Mouse (Mus musculus): ENCODE results near the gene 4921511C20Rik. TPM values are rescaled to one million over a fixed set of nuclear protein-coding genes. Genes with fewer than 3 reads are reported as not detected.

Gene 4921511C20Rik
- polyA plus RNA-seq (2015; fragmentation: Nextera tagmentation; extraction: Ambion mirVana): not detected in 2 replicates

GRCm38 (mm10) chrX:127393993-127394392 lies at the start of gene 4921511C20Rik:
4921511C20Rik (plus strand) TSS chrX:127394293.
- Histone ChIP-seq H3K4me2 (ENCODE audit: low read depth, low read length) (no peak within 1 kb of the TSS), H3K27me3 (ENCODE audit: control insufficient read depth, insufficient read depth, low read depth, low read length) (no peaks in the 10 kb centered on the region), H3K36me3 (ENCODE audit: control insufficient read depth, insufficient read depth) (no peaks in the 10 kb centered on the region), H3K4me3 (ENCODE audit: low read depth, low read length) (no peak within 1 kb of the TSS), H3K9me3 (replicated peaks; ENCODE audit: control insufficient read depth, low read length) (no peaks in the 10 kb centered on the region), H3K27ac (ENCODE audit: low read length) (no peak within 1 kb of the TSS), H3K4me1 (ENCODE audit: control insufficient read depth, low read depth, low read length) (no peaks in the 10 kb centered on the region), H3K9ac (ENCODE audit: low read depth, low read length) (no peak within 1 kb of the TSS)
- no peak for ATAC-seq (ENCODE audit: low read depth)
- WGBS (ENCODE audit: insufficient replicate concordance): 54% methylated on average over 2 of the region's 2 CpGs
